Mouse (Mus musculus) ovary, postnatal 10 days (tissue): ENCODE data around the gene Sugct.
"Not testable (repeated sequence)": the region's sequence is repeated elsewhere in the genome, so short reads cannot be mapped to it uniquely, and the experiment has no call there.

Experiments
- DNase-seq: peaks from one replicate; pipeline ENCODE4 v3.0.0; 2022; ENCODE audit warnings: low spot score

Sugct gene

GRCm38 (mm10) chr13:16898084-16898792 is 797.1 kb downstream of the Sugct start:
- no peak for DNase-seq

GRCm38 (mm10) chr13:16878056-16878455 is 817.3 kb downstream of the Sugct start:
- no peak for DNase-seq

- no peak for DNase-seq
These were observed 835.4 kb downstream of the Sugct start for GRCm38 (mm10) chr13:16859986-16860385.

GRCm38 (mm10) chr13:16847236-16847635 is 848.1 kb downstream of the Sugct start:
- DNase-seq = no peak

GRCm38 (mm10) chr13:16840994-16841393 is 854.4 kb downstream of the Sugct start:
- no peak for DNase-seq

GRCm38 (mm10) chr13:16838409-16838808 is 856.9 kb downstream of the Sugct start:
- DNase-seq = no peak

- no peak for DNase-seq
These were observed 860.2 kb downstream of the Sugct start for GRCm38 (mm10) chr13:16835111-16835510.

- no peak for DNase-seq
These were observed 862.3 kb downstream of the Sugct start for GRCm38 (mm10) chr13:16833069-16833468.

- no peak for DNase-seq
These were observed 863.5 kb downstream of the Sugct start for GRCm38 (mm10) chr13:16831840-16832239.

GRCm38 (mm10) chr13:16830291-16830690 is 865.1 kb downstream of the Sugct start:
- not testable (repeated sequence) for DNase-seq

- DNase-seq = no peak
These were observed 865.8 kb downstream of the Sugct start for GRCm38 (mm10) chr13:16829589-16829988.

- no peak for DNase-seq
These were observed 869.7 kb downstream of the Sugct start for GRCm38 (mm10) chr13:16825619-16826018.

- DNase-seq = no peak
These were observed 873.6 kb downstream of the Sugct start for GRCm38 (mm10) chr13:16821785-16822184.

GRCm38 (mm10) chr13:16817471-16817870 is 877.9 kb downstream of the Sugct start:
- DNase-seq = no peak

GRCm38 (mm10) chr13:16816747-16817146 is 878.6 kb downstream of the Sugct start:
- DNase-seq = no peak

GRCm38 (mm10) chr13:16812268-16812667 is 883.1 kb downstream of the Sugct start:
- no peak for DNase-seq
